Mouse (Mus musculus) lung, embryonic 15.5 days (tissue): Measurements from ENCODE around the gene Aspscr1. TPM values are rescaled to one million over a fixed set of nuclear protein-coding genes. Genes with fewer than 3 reads are reported as not detected.
"Not testable (repeated sequence)": the region's sequence is repeated elsewhere in the genome, so short reads cannot be mapped to it uniquely, and the experiment has no call there.

Experiments used
- ATAC-seq: fragments of 200-750 bp; cut with Nextera tagmentation; 2 replicates; pipeline ENCODE4 v1.8.0; 2017; ENCODE audit warnings: moderate number of reproducible peaks, borderline replicate concordance; ENCODE audit not compliant: low FRiP score, low TSS enrichment; ENCODE audit errors: extremely low read depth
- H3K27ac ChIP-seq: fragments of 300-500 bp; sonication (generic); 2 replicates; pipeline ENCODE4 v1.5.1; 2015; ENCODE audit warnings: moderate library complexity, mild to moderate bottlenecking, inconsistent platforms
- H3K27me3 ChIP-seq: fragments of 300-500 bp; sonication (generic); 2 replicates; pipeline ENCODE4 v1.6.1; 2015; ENCODE audit warnings: inconsistent platforms
- H3K36me3 ChIP-seq: fragments of 300-500 bp; sonication (generic); 2 replicates; pipeline ENCODE4 v1.6.1; 2015; ENCODE audit warnings: inconsistent platforms
- H3K4me1 ChIP-seq: fragments of 300-500 bp; sonication (generic); 2 replicates; pipeline ENCODE4 v1.6.1; 2015; ENCODE audit warnings: inconsistent platforms
- H3K4me2 ChIP-seq: fragments of 300-500 bp; sonication (generic); 2 replicates; pipeline ENCODE4 v1.6.1; 2015; ENCODE audit warnings: inconsistent platforms, mild to moderate bottlenecking, moderate library complexity
- H3K4me3 ChIP-seq: fragments of 300-500 bp; sonication (generic); 2 replicates; pipeline ENCODE4 v1.5.1; 2015; ENCODE audit warnings: mild to moderate bottlenecking, inconsistent platforms
- H3K9ac ChIP-seq: fragments of 300-500 bp; sonication (generic); 2 replicates; pipeline ENCODE4 v1.6.1; 2015; ENCODE audit warnings: inconsistent platforms
- H3K9me3 ChIP-seq: fragments of 300-500 bp; sonication (generic); 2 replicates; pipeline ENCODE4 v1.6.1; 2016; ENCODE audit warnings: inconsistent platforms
- WGBS: fragments of 180-500 bp; shearing (Covaris S2); methylation state at CpG from one replicate; pipeline ENCODE4 v1.1.7; 2015; 5-methylcytosine and 5-hydroxymethylcytosine counted together
- polyA plus RNA-seq: library from polyadenylated mRNA; unstranded; fragments of >200 nt; fragmentation: Nextera tagmentation; extraction: Ambion mirVana; gene quantifications from 2 replicates; pipeline ENCODE4 v1.2.1, GENCODE M21; 2015

Gene Aspscr1
- polyA plus RNA-seq, 1 experiment from 2014 or later = 143 TPM

- Histone ChIP-seq H3K36me3 (no peaks in the 10 kb centered on the region), H3K4me2 (no peak overlapping the region), H3K9me3 (no peaks in the 10 kb centered on the region), H3K4me3 (no peak overlapping the region), H3K27me3 (peaks cover 47% of the 10 kb centered on the region), H3K27ac (no peak overlapping the region), H3K9ac (no peak overlapping the region), H3K4me1 (peaks cover 18% of the 10 kb centered on the region)
- WGBS = 50% methylated on average over 3 of the region's 3 CpGs
- ATAC-seq = peak; percentile 68; the same call in 1 of the 2 replicates
Observed at GRCm38 (mm10) chr11:120665406-120665805, 7.4 kb upstream of the Aspscr1 start.

DNA sequence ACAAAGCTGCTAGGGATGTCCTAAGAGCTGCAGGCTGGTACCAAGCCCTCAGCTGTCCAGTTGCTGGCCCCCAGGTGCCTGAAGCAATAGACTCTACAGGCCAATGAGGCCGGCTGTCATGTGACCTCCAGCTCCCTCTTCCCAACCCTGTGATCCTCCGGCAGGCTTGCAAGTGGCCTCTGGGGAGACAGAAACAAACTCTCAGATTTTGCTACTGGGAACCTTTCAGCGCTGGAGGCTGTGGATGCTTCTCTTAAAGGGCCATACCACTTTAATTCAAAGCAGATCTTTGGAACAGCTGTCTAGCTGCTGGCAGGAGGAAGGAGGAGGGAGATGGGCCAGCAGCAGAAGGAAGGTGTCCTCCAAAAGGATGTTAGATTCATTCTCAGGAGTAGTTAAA, 6.2 kb upstream of the Aspscr1 start:
- Histone ChIP-seq H3K4me3 (no peak overlapping the region), H3K9me3 (no peaks in the 10 kb centered on the region), H3K36me3 (no peaks in the 10 kb centered on the region), H3K9ac (no peak overlapping the region), H3K27me3 (peaks cover 35% of the 10 kb centered on the region), H3K4me2 (no peak overlapping the region), H3K4me1 (peaks cover 10% of the 10 kb centered on the region; the same call in 1 of the 2 replicates), H3K27ac (no peak overlapping the region)
- no peak for ATAC-seq
- WGBS = 3% methylated on average over 3 of the region's 3 CpGs

GRCm38 (mm10) chr11:120673594-120674122, 885 bp downstream of the Aspscr1 start:
- WGBS = 33% methylated on average over 12 of the region's 12 CpGs

DNA sequence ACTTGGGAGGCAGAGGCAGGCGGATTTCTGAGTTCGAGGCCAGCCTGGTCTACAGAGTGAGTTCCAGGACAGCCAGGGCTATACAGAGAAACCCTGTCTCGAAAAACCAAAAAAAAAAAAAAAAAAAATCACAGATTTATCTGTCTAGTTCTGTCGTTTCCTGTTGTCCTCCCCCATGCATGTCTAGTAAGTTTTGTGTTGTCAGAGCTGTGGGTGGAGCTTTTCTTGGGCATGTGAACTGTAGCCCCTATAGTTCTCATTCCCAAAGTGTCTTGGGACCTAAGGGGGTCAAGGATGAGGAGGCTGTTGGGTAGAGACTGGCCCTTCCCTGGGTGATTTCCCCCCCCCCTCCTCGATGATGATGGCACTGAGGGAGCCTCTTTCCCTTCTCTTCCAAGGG, 3.1 kb downstream of the Aspscr1 start:
- H3K9ac ChIP-seq, H3K4me3 ChIP-seq, H3K4me2 ChIP-seq, H3K27ac ChIP-seq, H3K4me1 ChIP-seq, H3K9me3 ChIP-seq, H3K27me3 ChIP-seq, ATAC-seq: not testable (repeated sequence)
- H3K36me3 ChIP-seq = peaks cover 35% of the 10 kb centered on the region
- WGBS = 86% methylated on average over 4 of the region's 5 CpGs

More at GRCm38 (mm10) chr11:120673594-120674122, 885 bp downstream of the Aspscr1 start:
- H3K27me3 ChIP-seq = no peaks in the 10 kb centered on the region
- peak overlapping the region; percentile 86 for H3K27ac ChIP-seq
- peak overlapping the region; percentile 62 for H3K4me3 ChIP-seq
- H3K9ac ChIP-seq = peak overlapping the region; percentile 64
- ATAC-seq = peak; percentile 12; the same call in 1 of the 2 replicates
- H3K4me1 ChIP-seq = peaks cover 7% of the 10 kb centered on the region
- H3K36me3 ChIP-seq = peaks cover 17% of the 10 kb centered on the region
- H3K4me2 ChIP-seq = peak overlapping the region; percentile 83
- no peaks in the 10 kb centered on the region for H3K9me3 ChIP-seq

- H3K36me3 ChIP-seq = peaks cover 42% of the 10 kb centered on the region
- no peak overlapping the region for H3K27ac ChIP-seq
- peaks cover 7% of the 10 kb centered on the region for H3K4me1 ChIP-seq
- H3K4me3 ChIP-seq = no peak overlapping the region
- H3K27me3 ChIP-seq = no peaks in the 10 kb centered on the region
- no peaks in the 10 kb centered on the region for H3K9me3 ChIP-seq
- H3K9ac ChIP-seq = no peak overlapping the region
- WGBS = 91% methylated on average over 4 of the region's 4 CpGs
- no peak overlapping the region for H3K4me2 ChIP-seq
- ATAC-seq = no peak
Observed at GRCm38 (mm10) chr11:120676951-120677350, 4.2 kb downstream of the Aspscr1 start.

DNA sequence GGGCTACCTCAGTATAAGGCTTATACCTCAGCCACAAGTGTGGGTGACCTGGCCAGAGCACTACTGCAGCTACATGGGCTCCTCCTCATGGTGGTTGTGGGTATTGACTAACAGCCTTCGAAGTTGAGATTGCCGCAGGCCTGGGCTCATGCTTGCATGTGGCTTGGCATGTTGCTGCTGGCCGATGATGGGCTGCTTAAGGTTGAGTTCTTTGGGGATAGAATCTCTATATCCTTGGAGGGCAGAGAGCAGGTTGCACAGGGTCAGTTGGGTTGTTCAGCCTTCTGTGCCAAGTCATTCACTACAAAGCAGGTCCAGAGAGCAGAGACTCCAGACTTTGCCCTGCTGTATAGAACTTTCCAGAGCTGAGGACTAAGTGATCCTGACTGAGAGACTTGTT, 7.1 kb downstream of the Aspscr1 start:
- no peaks in the 10 kb centered on the region for H3K9me3 ChIP-seq
- H3K27me3 ChIP-seq = no peaks in the 10 kb centered on the region
- no peak overlapping the region for H3K27ac ChIP-seq
- no peak for ATAC-seq
- peaks cover 4% of the 10 kb centered on the region for H3K4me1 ChIP-seq
- 73% methylated on average over 3 of the region's 3 CpGs for WGBS
- no peak overlapping the region for H3K4me3 ChIP-seq
- peaks cover 47% of the 10 kb centered on the region for H3K36me3 ChIP-seq
- no peak overlapping the region for H3K4me2 ChIP-seq
- no peak overlapping the region for H3K9ac ChIP-seq

GRCm38 (mm10) chr11:120682683-120683082, 9.9 kb downstream of the Aspscr1 start:
- no peak overlapping the region for H3K27ac ChIP-seq
- no peak for ATAC-seq
- H3K4me2 ChIP-seq = no peak overlapping the region
- no peak overlapping the region for H3K4me3 ChIP-seq
- H3K36me3 ChIP-seq = peaks cover 44% of the 10 kb centered on the region
- no peaks in the 10 kb centered on the region for H3K27me3 ChIP-seq
- no peak overlapping the region for H3K9ac ChIP-seq
- H3K4me1 ChIP-seq = peaks cover 27% of the 10 kb centered on the region
- WGBS = 99% methylated on average over 5 of the region's 5 CpGs
- no peaks in the 10 kb centered on the region for H3K9me3 ChIP-seq

GRCm38 (mm10) chr11:120683536-120683935, 10.8 kb downstream of the Aspscr1 start:
- 87% methylated on average over 3 of the region's 3 CpGs for WGBS
- H3K4me3 ChIP-seq = no peak overlapping the region
- ATAC-seq = no peak
- H3K27me3 ChIP-seq = no peaks in the 10 kb centered on the region
- no peak overlapping the region for H3K4me2 ChIP-seq
- no peak overlapping the region for H3K9ac ChIP-seq
- no peak overlapping the region for H3K27ac ChIP-seq
- H3K36me3 ChIP-seq = peaks cover 37% of the 10 kb centered on the region
- no peaks in the 10 kb centered on the region for H3K9me3 ChIP-seq
- H3K4me1 ChIP-seq = peaks cover 27% of the 10 kb centered on the region

DNA sequence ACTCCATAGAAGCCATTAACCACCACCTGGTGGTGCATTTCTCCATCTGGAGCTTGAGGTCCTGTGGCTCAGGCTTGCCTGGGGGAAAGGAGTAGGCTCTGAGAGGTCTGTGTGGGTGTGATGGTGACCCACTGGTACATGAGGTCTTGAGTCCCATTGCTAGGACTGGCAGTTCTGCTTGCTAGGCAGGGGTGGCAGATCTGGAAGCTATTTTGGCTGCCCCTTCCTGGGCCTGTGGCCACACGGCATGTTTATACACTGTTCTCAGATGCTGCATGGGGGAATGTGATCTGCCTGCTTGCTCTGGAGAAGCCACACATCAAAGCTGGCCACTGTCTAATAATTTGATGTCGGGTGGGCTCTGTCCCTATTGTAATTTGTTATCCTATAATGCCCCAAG, 11.3 kb downstream of the Aspscr1 start:
- Histone ChIP-seq H3K4me2 (no peak overlapping the region), H3K27ac (peak overlapping the region; percentile 51), H3K27me3 (no peaks in the 10 kb centered on the region), H3K9me3 (no peaks in the 10 kb centered on the region), H3K4me1 (peaks cover 27% of the 10 kb centered on the region), H3K36me3 (peaks cover 38% of the 10 kb centered on the region), H3K9ac (no peak overlapping the region), H3K4me3 (no peak overlapping the region)
- 70% methylated on average over 2 of the region's 2 CpGs for WGBS
- no peak for ATAC-seq

GRCm38 (mm10) chr11:120684660-120685059, 11.9 kb downstream of the Aspscr1 start:
- ATAC-seq = no peak
- no peak overlapping the region for H3K4me3 ChIP-seq
- no peaks in the 10 kb centered on the region for H3K9me3 ChIP-seq
- no peaks in the 10 kb centered on the region for H3K27me3 ChIP-seq
- H3K4me1 ChIP-seq = peaks cover 27% of the 10 kb centered on the region
- WGBS = 54% methylated on average over 2 of the region's 2 CpGs
- peak overlapping the region; percentile 51 for H3K27ac ChIP-seq
- H3K9ac ChIP-seq = no peak overlapping the region
- H3K36me3 ChIP-seq = peaks cover 40% of the 10 kb centered on the region
- no peak overlapping the region for H3K4me2 ChIP-seq

GRCm38 (mm10) chr11:120686650-120687272, 14.0 kb downstream of the Aspscr1 start:
- Histone ChIP-seq H3K36me3 (peaks cover 34% of the 10 kb centered on the region), H3K4me3 (no peak overlapping the region), H3K9me3 (no peaks in the 10 kb centered on the region), H3K4me2 (peak overlapping the region; percentile 27), H3K27ac (peak overlapping the region; percentile 96), H3K9ac (0 out of 2 replicates have a peak overlapping the region, but pooled peaks have one; percentile 6), H3K4me1 (peaks cover 27% of the 10 kb centered on the region), H3K27me3 (no peaks in the 10 kb centered on the region)
- 43% methylated on average over 20 of the region's 20 CpGs for WGBS
- ATAC-seq = peak; percentile 56; the same call in 1 of the 2 replicates

DNA sequence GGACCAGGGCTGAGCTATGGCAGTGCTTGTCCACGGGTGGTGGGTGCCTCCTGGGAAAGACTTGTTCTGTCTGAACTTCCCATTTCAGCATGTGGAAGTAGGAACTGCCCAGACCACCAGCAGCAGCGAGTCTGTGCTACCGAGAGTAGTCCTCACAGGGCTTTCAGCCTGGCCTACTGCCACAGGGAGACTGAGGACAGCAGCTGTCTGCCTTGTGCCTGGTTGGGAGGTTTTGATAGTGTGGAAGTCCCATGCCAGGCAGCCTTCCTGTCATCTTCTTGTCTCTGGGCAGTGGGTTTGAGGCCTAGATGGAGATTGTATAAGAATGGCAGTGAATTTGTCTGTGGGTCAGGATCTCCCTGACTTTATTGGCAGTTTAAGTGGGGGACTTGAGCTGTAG, 16.6 kb downstream of the Aspscr1 start:
- H3K9me3 ChIP-seq = no peaks in the 10 kb centered on the region
- no peak overlapping the region for H3K4me2 ChIP-seq
- H3K9ac ChIP-seq = no peak overlapping the region
- 71% methylated on average over 3 of the region's 3 CpGs for WGBS
- ATAC-seq = no peak
- no peaks in the 10 kb centered on the region for H3K27me3 ChIP-seq
- H3K4me3 ChIP-seq = no peak overlapping the region
- peaks cover 29% of the 10 kb centered on the region for H3K36me3 ChIP-seq
- no peak overlapping the region for H3K27ac ChIP-seq
- peaks cover 27% of the 10 kb centered on the region for H3K4me1 ChIP-seq
